Mouse (Mus musculus) liver, embryonic 12.5 days (tissue): ENCODE measurements around the gene Maml2. TPM values are rescaled to one million over a fixed set of nuclear protein-coding genes. Genes with fewer than 3 reads are reported as not detected.

Experiments used
- ATAC-seq: fragments of 200-750 bp; cut with Nextera tagmentation; 2 replicates; pipeline ENCODE4 v1.8.0; 2017; ENCODE audit warnings: moderate number of reproducible peaks, mild to moderate bottlenecking, moderate library complexity
- H3K27ac ChIP-seq: fragments of 300-500 bp; sonication (generic); 2 replicates; pipeline ENCODE4 v1.5.1; 2016; ENCODE audit warnings: mild to moderate bottlenecking
- H3K27me3 ChIP-seq: fragments of 300-500 bp; sonication (generic); replicated peaks from 2 replicates; pipeline ENCODE4 v1.6.1; 2016; ENCODE audit warnings: mild to moderate bottlenecking, moderate library complexity
- H3K36me3 ChIP-seq: fragments of 300-500 bp; sonication (generic); 2 replicates; pipeline ENCODE4 v1.6.1; 2016; ENCODE audit warnings: mild to moderate bottlenecking, moderate library complexity
- H3K4me1 ChIP-seq: fragments of 300-500 bp; sonication (generic); 2 replicates; pipeline ENCODE4 v1.6.1; 2016
- H3K4me2 ChIP-seq: fragments of 300-500 bp; sonication (generic); 2 replicates; pipeline ENCODE4 v1.6.1; 2016; ENCODE audit warnings: mild to moderate bottlenecking, moderate library complexity
- H3K4me3 ChIP-seq: fragments of 300-500 bp; sonication (generic); 2 replicates; pipeline ENCODE4 v1.5.1; 2016; ENCODE audit warnings: mild to moderate bottlenecking, moderate library complexity
- H3K9ac ChIP-seq: fragments of 300-500 bp; sonication (generic); 2 replicates; pipeline ENCODE4 v1.6.1; 2016; ENCODE audit warnings: mild to moderate bottlenecking, moderate library complexity
- H3K9me3 ChIP-seq: fragments of 300-500 bp; sonication (generic); replicated peaks from 2 replicates; pipeline ENCODE4 v1.6.1; 2016; ENCODE audit warnings: mild to moderate bottlenecking, moderate library complexity
- WGBS: fragments of 180-500 bp; shearing (Covaris S2); methylation state at CpG from one replicate; pipeline ENCODE4 v1.1.7; 2016; ENCODE audit not compliant: insufficient replicate concordance; 5-methylcytosine and 5-hydroxymethylcytosine counted together
- polyA plus RNA-seq: library from polyadenylated mRNA; unstranded; fragments of >200 nt; fragmentation: Nextera tagmentation; extraction: Ambion mirVana; gene quantifications from 2 replicates; pipeline ENCODE4 v1.2.1, GENCODE M21; 2016

Maml2 gene
- polyA plus RNA-seq, result 1.6 and 1.7 TPM in 2 replicates

- peak; percentile 72 for ATAC-seq
- Histone ChIP-seq H3K36me3 (no peaks in the 10 kb centered on the region), H3K9me3 (no peaks in the 10 kb centered on the region), H3K27me3 (no peaks in the 10 kb centered on the region), H3K4me3 (peak within 1 kb of the TSS; percentile 71), H3K27ac (peak within 1 kb of the TSS; percentile 65), H3K4me2 (peak within 1 kb of the TSS; percentile 97), H3K9ac (peak within 1 kb of the TSS; percentile 74), H3K4me1 (peaks cover 38% of the 10 kb centered on the region)
- under 1% methylated on average over 23 of the region's 23 CpGs for WGBS
Measured at GRCm38 (mm10) chr9:13297668-13298512, at the start of gene Maml2. TSS of gene Maml2 (plus strand) at chr9:13297957.

- Histone ChIP-seq H3K9me3 (no peaks in the 10 kb centered on the region), H3K27ac (no peak overlapping the region), H3K9ac (no peak overlapping the region), H3K4me3 (peak overlapping the region; percentile 74), H3K4me1 (peaks cover 30% of the 10 kb centered on the region), H3K36me3 (peaks cover 7% of the 10 kb centered on the region), H3K4me2 (peak overlapping the region; percentile 91), H3K27me3 (no peaks in the 10 kb centered on the region)
- 78% methylated on average over 4 of the region's 4 CpGs for WGBS
- ATAC-seq, result no peak
Measured at GRCm38 (mm10) chr9:13248104-13248503, 49.7 kb upstream of the Maml2 start.

DNA sequence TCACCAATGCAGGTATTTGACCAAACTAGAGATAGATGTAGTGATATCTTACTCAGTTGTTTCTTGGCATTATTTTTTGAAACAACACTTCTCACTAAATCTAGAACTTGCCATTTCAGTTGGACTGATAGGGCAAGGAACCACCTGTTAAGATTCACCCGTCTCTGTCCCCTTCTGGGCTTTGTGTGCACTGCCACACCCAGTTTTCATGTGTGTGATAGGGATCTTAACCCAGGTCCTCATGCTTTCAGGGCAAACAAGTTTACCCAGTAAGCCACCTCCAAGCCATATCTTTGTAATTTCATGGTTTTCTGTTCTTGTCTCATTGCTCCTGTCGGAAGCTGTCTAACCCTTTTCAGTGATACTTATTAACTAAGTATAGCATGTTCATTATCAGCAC is 46.5 kb upstream of the Maml2 start:
- 48% methylated on average over 2 of the region's 2 CpGs for WGBS
- H3K27ac ChIP-seq, result no peak overlapping the region
- no peak overlapping the region for H3K9ac ChIP-seq
- no peaks in the 10 kb centered on the region for H3K27me3 ChIP-seq
- H3K4me3 ChIP-seq, result no peak overlapping the region
- ATAC-seq, result no peak
- H3K4me2 ChIP-seq, result no peak overlapping the region
- H3K4me1 ChIP-seq, result peaks cover 13% of the 10 kb centered on the region
- peaks cover 14% of the 10 kb centered on the region for H3K36me3 ChIP-seq
- H3K9me3 ChIP-seq, result no peaks in the 10 kb centered on the region

DNA sequence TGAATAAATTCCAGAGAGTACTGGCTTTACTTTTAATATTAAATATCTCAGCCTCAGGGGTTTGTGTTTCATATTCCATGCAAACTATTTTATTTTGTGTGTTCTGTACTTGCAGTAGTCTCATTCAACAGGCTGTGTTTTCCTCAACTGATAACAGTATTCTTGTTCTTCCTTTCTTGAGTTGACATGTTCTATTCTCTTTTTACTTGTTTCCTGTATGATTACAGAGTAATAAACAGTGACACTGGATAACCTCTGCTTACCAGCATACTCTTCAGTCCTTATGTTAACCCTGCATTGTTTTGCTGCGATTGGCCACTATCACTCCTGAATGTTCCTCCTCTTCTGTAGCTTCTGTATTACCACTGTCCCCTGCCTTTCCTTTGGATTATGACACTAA is 41.0 kb upstream of the Maml2 start:
- Histone ChIP-seq H3K9me3 (no peaks in the 10 kb centered on the region), H3K36me3 (peaks cover 20% of the 10 kb centered on the region), H3K4me1 (no peaks in the 10 kb centered on the region), H3K4me3 (no peak overlapping the region), H3K4me2 (no peak overlapping the region), H3K27me3 (no peaks in the 10 kb centered on the region), H3K27ac (no peak overlapping the region), H3K9ac (no peak overlapping the region)
- no peak for ATAC-seq
- 84% methylated on average over 1 of the region's 1 CpGs for WGBS

DNA sequence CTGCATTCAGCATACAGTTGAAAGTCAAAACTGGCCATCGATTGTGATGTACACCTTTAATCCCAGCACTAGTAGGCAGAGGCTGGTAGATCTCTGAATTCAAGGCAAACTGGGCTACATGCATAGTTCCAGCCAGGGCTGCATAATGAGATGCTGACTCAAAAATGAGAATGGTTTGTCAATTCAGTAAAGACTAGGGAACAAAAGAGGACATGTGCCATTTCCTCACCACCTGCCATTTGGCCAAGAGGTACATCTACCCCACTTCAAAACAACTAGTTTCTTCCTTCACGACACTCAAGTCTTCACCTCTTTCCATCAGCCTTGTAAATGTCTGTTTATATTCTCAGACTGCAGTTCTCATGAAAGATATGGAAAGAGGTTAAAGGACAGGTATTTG is 39.6 kb upstream of the Maml2 start:
- H3K9me3 ChIP-seq, result no peaks in the 10 kb centered on the region
- H3K27me3 ChIP-seq, result no peaks in the 10 kb centered on the region
- peaks cover 16% of the 10 kb centered on the region for H3K36me3 ChIP-seq
- no peak overlapping the region for H3K9ac ChIP-seq
- no peak overlapping the region for H3K4me3 ChIP-seq
- WGBS, result 89% methylated on average over 2 of the region's 2 CpGs
- no peaks in the 10 kb centered on the region for H3K4me1 ChIP-seq
- ATAC-seq, result no peak
- H3K4me2 ChIP-seq, result no peak overlapping the region
- H3K27ac ChIP-seq, result no peak overlapping the region

DNA sequence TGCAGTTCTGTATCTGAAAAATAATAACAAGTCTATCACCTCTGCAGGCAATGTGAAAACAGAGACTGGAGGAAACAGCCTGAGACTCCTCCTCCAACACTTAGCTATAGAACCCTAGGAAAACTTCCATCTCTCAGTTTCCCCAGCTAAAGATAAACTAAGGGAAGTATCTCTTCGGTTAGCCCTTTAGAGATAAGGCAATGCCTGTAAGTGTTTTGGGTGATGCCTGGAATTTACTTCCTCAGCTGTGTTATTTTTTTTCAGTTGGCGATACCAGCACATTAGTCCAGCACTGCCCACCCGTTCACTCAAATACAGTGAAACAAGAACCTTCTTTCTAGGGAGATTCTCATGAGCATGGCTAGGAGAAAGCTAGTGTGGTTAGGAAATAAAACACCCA is 36.8 kb upstream of the Maml2 start:
- Histone ChIP-seq H3K36me3 (peaks cover 14% of the 10 kb centered on the region; the same call in 1 of the 2 replicates), H3K4me3 (no peak overlapping the region), H3K27ac (no peak overlapping the region), H3K4me1 (no peaks in the 10 kb centered on the region), H3K27me3 (no peaks in the 10 kb centered on the region), H3K4me2 (no peak overlapping the region), H3K9ac (no peak overlapping the region), H3K9me3 (no peaks in the 10 kb centered on the region)
- WGBS, result 38% methylated on average over 3 of the region's 3 CpGs
- no peak for ATAC-seq

DNA sequence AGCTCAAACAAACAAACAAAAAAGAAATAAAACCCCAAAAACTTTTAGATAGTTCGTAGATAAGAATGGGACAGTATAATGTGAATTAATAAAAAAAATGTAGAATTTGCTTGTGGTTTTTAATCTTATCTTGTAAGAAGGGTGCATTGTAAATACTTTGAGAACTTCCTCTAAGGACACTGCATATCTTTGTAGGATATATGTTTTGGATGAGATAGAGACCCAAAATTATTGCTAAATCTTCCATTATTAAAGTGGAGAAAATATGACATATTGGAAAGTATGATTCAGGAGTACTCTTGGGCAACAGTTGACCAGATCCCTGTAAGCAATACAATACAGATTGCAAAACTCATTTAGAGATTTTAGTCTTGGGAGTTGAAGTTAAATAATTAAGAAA is 24.5 kb upstream of the Maml2 start:
- Histone ChIP-seq H3K4me1 (no peaks in the 10 kb centered on the region), H3K27me3 (no peaks in the 10 kb centered on the region), H3K4me2 (no peak overlapping the region), H3K36me3 (peaks cover 24% of the 10 kb centered on the region), H3K4me3 (no peak overlapping the region), H3K27ac (no peak overlapping the region), H3K9me3 (no peaks in the 10 kb centered on the region), H3K9ac (no peak overlapping the region)
- whole genome bisulfite sequencing, result 75% methylated on average over 1 of the region's 1 CpGs
- ATAC-seq, result no peak

DNA sequence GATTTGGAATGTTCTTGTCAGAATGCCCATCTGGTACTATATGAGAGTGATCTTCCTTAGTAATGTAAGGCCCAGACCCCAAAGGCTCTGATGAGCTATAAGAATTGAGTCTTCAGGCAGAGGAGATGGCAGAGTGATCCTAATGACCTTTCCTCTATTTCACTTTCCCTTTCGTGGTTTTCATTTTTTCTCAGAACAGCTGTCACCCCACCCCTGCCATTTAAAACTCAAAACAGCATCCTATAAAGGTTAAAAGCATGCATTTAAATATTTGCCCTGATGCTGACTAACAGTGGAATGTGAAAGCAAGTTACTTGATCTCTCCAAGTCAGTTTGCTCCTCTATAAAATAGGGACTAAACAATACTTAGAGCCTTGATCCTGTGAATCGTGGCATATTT is 10.3 kb upstream of the Maml2 start:
- Histone ChIP-seq H3K27ac (no peak overlapping the region), H3K4me3 (no peak overlapping the region), H3K4me1 (no peaks in the 10 kb centered on the region), H3K27me3 (no peaks in the 10 kb centered on the region), H3K4me2 (no peak overlapping the region), H3K9ac (no peak overlapping the region), H3K36me3 (peaks cover 16% of the 10 kb centered on the region), H3K9me3 (no peaks in the 10 kb centered on the region)
- ATAC-seq, result no peak
- 58% methylated on average over 2 of the region's 2 CpGs for WGBS

DNA sequence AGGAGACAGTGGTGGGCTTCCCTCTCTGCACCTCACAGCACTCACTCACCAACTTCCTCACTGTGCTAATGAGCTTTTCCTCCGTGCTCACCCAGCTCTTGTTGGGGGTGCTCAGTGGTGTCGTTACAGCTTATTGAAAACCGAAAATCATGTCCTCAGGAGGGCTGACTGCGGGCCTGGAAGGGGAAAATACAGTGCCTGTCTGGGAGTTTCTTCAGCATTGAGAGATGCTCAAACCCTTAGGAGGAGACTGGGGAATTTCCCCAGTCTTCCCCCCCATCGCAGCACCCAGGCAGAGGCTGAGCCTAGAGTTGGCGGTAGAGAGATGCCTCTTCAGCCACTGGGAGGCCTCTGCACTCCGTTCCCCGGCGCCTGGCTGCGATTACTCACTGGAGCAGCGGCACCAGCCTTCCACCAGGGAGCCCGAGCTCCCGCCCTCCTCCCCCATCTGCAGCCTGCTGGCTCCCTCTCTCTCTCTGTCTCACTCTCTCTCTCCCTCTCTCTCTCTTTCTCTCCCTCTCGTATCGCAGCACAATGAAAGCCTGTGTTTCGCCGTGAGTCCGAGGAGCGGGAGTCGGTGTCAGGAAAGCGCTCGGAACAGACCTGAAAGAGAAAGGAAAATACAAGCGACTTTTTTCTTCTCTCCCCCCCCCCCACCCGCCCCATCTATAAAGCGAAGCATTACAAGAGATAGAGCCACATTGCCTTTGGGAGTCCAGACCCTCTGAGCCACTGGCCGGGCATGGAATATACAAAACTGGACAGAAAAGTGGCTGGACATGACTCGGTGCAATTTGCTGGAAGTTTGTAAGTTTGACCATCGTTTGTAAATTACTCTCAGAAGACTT is 1.3 kb upstream of the Maml2 start:
- Histone ChIP-seq H3K27me3 (no peaks in the 10 kb centered on the region), H3K4me1 (peaks cover 34% of the 10 kb centered on the region), H3K9me3 (no peaks in the 10 kb centered on the region), H3K4me2 (peak overlapping the region; percentile 97), H3K4me3 (peak overlapping the region; percentile 71), H3K27ac (peak overlapping the region; percentile 65; the same call in 1 of the 2 replicates), H3K9ac (peak overlapping the region; percentile 74), H3K36me3 (no peaks in the 10 kb centered on the region)
- under 1% methylated on average over 28 of the region's 28 CpGs for WGBS
- ATAC-seq, result peak; percentile 88

GRCm38 (mm10) chr9:13297122-13297667 is 562 bp upstream of the Maml2 start:
- H3K27me3 ChIP-seq, result no peaks in the 10 kb centered on the region
- H3K9me3 ChIP-seq, result no peaks in the 10 kb centered on the region
- H3K9ac ChIP-seq, result peak overlapping the region; percentile 74
- no peaks in the 10 kb centered on the region for H3K36me3 ChIP-seq
- H3K4me2 ChIP-seq, result peak overlapping the region; percentile 97
- H3K4me1 ChIP-seq, result peaks cover 38% of the 10 kb centered on the region
- WGBS, result under 1% methylated on average over 12 of the region's 12 CpGs
- H3K27ac ChIP-seq, result peak overlapping the region; percentile 65
- ATAC-seq, result no peak
- peak overlapping the region; percentile 71 for H3K4me3 ChIP-seq

DNA sequence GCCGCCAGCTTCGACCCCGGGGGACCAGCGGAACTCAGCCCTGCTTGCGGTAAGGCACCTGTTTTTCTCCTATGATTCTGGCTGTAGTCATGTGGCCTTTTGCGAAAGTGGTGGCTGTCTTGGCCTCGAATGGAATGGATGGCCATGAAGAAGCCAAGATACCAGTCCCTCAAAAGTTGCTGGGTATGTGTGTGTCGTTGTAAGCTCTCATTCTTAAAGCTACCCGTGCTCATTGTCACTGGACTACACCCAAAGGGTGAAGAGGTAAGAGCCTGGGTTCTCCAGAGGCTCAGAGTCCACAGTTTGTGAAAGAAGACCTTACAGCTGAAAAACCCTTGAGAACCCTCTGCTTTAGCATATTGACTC is 739 bp downstream of the Maml2 start:
- 8% methylated on average over 9 of the region's 9 CpGs for WGBS
- Histone ChIP-seq H3K36me3 (no peaks in the 10 kb centered on the region), H3K9ac (peak overlapping the region; percentile 74), H3K27ac (peak overlapping the region; percentile 53), H3K4me2 (peak overlapping the region; percentile 97), H3K9me3 (no peaks in the 10 kb centered on the region), H3K4me3 (peak overlapping the region; percentile 71), H3K4me1 (peaks cover 44% of the 10 kb centered on the region), H3K27me3 (no peaks in the 10 kb centered on the region)
- ATAC-seq, result no peak

- 0 out of 2 replicates have a peak overlapping the region, but pooled peaks have one; percentile 5 for H3K9ac ChIP-seq
- H3K27me3 ChIP-seq, result no peaks in the 10 kb centered on the region
- no peak for ATAC-seq
- peaks cover 51% of the 10 kb centered on the region for H3K4me1 ChIP-seq
- whole genome bisulfite sequencing, result 70% methylated on average over 6 of the region's 6 CpGs
- H3K27ac ChIP-seq, result no peak overlapping the region
- H3K4me2 ChIP-seq, result peak overlapping the region; percentile 97; the same call in 1 of the 2 replicates
- H3K4me3 ChIP-seq, result no peak overlapping the region
- no peaks in the 10 kb centered on the region for H3K9me3 ChIP-seq
- no peaks in the 10 kb centered on the region for H3K36me3 ChIP-seq
Measured at GRCm38 (mm10) chr9:13299190-13299589, 1.4 kb downstream of the Maml2 start.
